Mouse (Mus musculus): ENCODE data around the gene Slc24a4.
"Not testable (repeated sequence)": the region's sequence is repeated elsewhere in the genome, so short reads cannot be mapped to it uniquely, and the experiment has no call there.

Slc24a4 gene

DNA sequence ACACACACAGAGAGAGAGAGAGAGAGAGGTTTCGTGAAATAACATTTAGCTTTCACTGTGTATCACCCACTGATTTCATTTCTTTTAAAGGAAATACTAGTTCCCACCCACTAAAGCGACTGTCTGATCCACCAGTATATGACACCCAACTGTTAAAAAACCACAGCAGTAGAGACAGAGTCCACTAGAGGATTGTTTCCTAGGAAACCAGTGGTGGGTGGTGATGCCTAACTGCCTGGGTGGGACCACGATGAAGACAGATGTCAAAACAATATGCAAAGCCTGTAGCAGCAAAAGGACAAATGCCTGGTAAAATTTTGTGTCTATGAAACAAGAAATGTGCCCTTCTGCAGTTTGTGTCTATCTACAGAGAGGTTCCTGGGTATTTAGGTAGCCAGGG is 122.5 kb downstream of the Slc24a4 start:
- DNase-seq: no peak

GRCm38 (mm10) chr12:102251985-102252384 is 123.5 kb downstream of the Slc24a4 start:
- no peak for DNase-seq

GRCm38 (mm10) chr12:102252525-102252924 is 124.0 kb downstream of the Slc24a4 start:
- DNase-seq: no peak

- DNase-seq: no peak
Measured at GRCm38 (mm10) chr12:102255012-102255411, 126.5 kb downstream of the Slc24a4 start.

GRCm38 (mm10) chr12:102258522-102259112 is 130.1 kb downstream of the Slc24a4 start:
- no peak for DNase-seq

DNA sequence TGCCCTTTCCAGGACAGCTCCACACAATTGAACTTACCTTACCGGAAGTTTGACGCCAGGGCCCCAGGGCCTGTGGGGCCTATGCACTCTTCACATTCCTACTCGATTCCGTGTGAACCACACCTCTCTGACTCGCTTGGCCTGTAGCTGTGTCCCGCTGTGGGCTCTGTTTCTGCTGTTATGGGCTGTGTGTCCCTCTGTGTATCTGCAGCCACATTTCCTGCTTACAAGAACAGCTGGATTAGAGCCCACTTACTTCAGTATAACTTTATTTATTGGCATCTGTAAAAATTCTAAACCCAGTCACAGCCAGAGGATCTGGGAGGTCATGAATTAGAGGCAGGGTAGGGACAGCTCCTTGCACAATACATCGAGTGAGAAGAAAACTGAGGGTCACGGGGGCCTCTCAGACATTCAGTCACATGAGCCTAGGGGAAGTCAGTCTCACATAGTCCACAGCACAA is 133.4 kb downstream of the Slc24a4 start:
- no peak for DNase-seq

GRCm38 (mm10) chr12:102262809-102263208 is 134.3 kb downstream of the Slc24a4 start:
- no peak for DNase-seq

DNA sequence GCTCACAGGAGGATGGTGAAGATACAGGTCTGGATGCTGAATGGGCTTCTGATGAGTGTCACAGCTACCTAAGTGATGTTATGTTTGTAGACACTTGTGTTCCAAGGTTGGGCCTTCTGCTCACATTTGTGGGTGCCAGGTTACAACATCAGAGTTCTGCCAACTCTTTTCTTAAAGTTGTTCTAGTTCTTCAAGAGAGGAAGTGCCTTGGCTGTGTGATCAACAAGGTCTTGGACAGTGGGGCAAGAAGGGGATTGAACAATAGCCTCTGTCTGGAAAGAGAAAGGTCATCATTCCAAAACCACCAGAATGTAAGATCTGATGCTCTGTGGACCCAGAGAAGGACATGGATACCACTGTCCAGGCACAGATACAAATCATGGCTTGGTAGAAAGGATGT is 134.7 kb downstream of the Slc24a4 start:
- no peak for DNase-seq

- no peak for DNase-seq
Measured at GRCm38 (mm10) chr12:102266433-102266832, 137.9 kb downstream of the Slc24a4 start.

GRCm38 (mm10) chr12:102269144-102269543 is 140.6 kb downstream of the Slc24a4 start:
- no peak for DNase-seq

DNA sequence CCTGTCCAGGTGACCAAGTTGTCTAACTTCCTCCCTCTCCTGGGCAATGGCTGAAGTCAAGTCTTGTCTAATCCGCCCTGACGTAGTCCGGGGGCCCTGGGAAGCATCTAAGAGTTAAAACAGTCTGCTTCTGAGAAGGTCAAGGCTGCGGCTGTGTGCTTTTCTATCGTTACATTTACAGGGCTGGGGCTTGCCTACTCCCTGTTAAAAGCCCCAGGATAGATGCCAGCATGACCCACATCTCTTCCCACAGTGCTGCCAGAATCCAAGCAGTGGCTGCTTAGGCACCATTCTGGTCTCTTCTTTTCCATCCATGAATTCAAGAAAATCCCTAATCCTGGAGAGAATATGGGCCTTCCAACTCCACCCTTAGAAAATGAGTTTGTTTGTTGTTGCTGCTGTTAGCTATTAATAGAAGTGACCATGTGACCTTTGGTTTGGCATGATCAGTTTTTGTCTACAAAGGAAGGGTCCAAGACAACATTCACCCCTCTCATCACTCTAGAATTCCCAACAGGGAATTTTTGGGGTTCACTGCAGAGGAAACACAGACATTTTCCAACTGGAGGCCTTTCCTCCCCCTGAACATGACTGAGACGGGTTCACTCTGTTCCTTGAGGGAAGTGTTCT is 142.4 kb downstream of the Slc24a4 start:
- no peak for DNase-seq

- no peak for DNase-seq
Measured at GRCm38 (mm10) chr12:102271447-102271846, 142.9 kb downstream of the Slc24a4 start.

DNA sequence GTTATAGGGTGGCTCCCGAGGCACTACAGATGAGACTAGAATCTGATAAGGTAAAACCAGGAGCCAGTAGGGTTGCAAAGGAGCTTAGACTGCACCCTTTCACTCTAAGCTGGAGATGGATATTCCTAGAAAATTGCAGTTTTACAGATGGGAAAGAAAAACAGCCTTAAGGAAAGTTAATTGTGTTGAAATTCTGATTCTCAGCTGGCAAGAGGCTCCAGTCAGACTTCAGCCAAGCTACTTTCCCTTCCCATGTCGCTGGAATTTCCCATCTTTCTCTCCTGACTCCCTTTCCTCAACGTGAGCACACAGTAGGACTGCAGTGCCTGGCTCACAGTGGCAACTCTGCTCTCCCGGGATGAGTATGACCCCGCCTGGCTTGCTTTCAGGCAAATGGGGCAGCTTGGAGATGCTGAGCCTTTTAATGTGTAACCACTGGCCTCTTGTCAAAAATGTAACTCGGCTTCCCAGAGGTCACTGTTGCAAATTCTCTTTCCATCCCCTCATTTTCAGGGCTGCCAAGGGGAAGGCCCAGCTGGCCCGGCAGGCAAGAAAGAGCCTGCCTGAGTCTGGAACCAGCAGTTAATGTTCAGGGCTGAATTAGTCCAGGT is 147.4 kb downstream of the Slc24a4 start:
- DNase-seq: no peak

- not testable (repeated sequence) for DNase-seq
Measured at GRCm38 (mm10) chr12:102280290-102280689, 151.8 kb downstream of the Slc24a4 start.

DNA sequence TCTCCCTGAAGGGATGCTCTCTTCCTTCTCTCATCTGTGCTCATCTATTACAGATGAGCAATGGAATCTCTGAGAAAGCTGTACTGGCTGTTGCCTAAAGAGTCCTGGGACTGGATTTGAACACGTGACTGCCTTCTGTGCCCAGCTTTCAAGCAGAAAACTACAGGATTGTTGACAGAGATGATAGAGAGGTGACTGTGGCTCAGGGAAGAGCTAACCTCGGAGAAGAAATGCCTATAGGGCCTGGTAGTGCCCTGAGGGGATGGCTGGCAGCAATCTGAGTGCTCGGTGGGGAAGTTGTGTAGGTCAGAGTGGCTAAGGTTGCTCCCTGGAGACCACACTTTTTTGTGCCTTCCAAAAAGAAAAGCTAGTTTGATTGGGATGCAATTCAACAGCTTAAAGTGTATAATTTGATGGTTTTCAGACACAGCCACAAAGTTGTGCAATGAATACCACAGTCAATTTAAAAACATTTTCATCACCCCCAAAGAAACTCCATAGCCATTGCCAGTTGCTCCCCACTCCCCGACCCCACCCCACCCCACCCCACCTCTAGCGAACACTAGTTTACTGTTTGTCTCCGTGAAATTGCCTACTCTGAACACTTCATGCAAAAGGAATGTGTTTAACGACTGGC is 152.5 kb downstream of the Slc24a4 start:
- DNase-seq: no peak

GRCm38 (mm10) chr12:102282126-102282525 is 153.6 kb downstream of the Slc24a4 start:
- no peak for DNase-seq

- DNase-seq: peak; percentile 78
Measured at GRCm38 (mm10) chr12:102282763-102283482, 154.4 kb downstream of the Slc24a4 start, which contains the start of gene Rin3. Gene Rin3 (plus strand): TSS chr12:102283048.

DNA sequence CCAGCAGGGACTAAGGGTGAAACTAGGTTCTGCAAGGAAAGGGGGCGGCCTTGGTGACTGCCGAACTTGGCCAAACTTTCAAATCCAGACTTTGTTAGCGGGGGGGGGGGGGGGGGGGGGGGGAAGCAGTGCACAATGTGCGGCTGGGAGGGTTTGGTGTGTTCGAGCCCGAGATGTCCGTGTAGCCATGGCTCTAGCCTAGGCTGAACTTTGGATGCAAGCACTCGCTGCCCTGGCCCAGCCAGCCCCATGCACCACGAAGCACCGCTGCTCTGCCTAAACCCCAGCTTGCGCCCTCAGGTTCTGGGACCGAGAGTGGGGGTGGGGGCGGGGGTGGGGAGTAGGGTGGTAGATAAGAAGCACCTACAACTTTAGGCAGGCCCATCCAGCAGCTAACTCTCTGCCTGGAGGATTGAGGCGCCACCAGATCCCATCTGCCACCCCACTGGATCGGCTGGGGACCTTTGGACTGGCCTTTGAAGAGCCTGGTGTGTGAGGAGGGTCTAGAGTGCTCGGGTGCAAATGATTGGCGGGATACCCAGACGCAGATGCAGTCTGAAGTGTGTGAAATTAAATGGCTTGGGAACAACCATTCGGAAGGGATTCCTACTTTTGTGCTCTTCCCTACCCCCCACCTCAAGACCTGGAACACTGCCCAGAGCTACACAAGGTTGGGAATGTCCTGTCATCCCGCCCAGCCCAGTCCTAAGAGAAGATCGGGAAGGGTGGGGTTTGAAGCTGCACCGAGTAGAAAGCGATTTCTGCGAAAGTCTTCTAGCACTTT is 155.1 kb downstream of the Slc24a4 start:
- DNase-seq: peak; percentile 65

- DNase-seq: no peak
Measured at GRCm38 (mm10) chr12:102284267-102284610, 155.7 kb downstream of the Slc24a4 start.

DNA sequence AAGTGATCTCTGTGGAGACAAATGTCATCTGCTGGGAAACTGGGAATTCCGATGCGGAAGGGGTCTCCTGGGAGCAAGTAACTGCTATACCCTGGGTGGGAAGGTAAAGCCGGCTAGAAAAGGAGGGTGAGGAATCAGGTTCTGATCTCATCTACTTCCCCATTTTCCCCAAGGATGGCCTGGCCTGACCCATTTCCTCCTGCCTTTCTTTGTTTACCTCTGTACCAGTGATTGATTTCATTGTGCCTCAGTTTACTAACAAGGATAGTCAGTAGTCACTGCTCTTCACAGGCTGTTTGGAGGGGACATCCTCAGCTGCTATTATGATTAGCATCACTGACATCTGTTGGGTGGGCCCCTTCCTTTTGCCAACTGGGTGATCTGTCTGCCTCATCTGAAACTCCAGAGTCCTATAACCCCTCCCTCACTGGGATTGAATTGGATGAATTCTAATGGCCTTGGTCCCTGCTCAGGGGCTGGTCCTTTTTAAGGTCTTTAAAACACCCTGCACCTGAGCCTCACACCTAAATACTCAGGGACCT is 156.2 kb downstream of the Slc24a4 start:
- no peak for DNase-seq

DNA sequence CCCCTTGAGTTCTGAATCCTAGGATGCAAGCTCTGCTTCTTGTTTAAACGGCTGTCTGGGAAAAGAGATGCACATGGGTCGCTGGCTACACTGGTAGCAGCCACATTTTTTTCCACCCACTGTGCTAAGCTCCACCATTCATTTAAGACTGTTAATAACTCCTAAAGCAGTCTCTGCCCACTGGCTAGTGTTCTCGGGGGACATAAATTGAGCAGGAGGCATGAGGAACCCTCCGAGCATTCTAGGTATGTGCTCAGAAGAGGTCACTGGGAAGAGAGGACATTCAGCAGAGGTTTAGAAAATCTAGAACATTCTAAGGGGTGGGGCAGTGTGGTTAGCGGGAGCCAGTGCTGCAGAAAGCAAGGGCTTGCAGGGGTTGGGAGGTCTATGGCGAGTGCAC is 156.8 kb downstream of the Slc24a4 start:
- no peak for DNase-seq

- no peak for DNase-seq
Measured at GRCm38 (mm10) chr12:102285779-102286178, 157.2 kb downstream of the Slc24a4 start.

Data from retina, postnatal 1 day (tissue).